Mouse (Mus musculus) 3T3-L1 (cell line): ENCODE measurements around the gene Hoxb5.

Experiments
- DNase-seq: peaks from one replicate; pipeline ENCODE4 v3.0.0-alpha.2; 2015; ENCODE audit warnings: low read depth, low spot score

Gene Hoxb5

GRCm38 (mm10) chr11:96288455-96289221 lies 14.5 kb upstream of the Hoxb5 start:
- no peak for DNase-seq

GRCm38 (mm10) chr11:96289293-96289692 lies 13.8 kb upstream of the Hoxb5 start:
- no peak for DNase-seq

GRCm38 (mm10) chr11:96289837-96290236 lies 13.3 kb upstream of the Hoxb5 start:
- no peak for DNase-seq

- DNase-seq: no peak
These were observed 12.3 kb upstream of the Hoxb5 start for GRCm38 (mm10) chr11:96290705-96291355.

GRCm38 (mm10) chr11:96291681-96292564 lies 11.2 kb upstream of the Hoxb5 start, which contains the start of gene Hoxb6:
TSS of gene Hoxb6 (plus strand) at chr11:96292476.
- DNase-seq: peak; percentile 68

- DNase-seq: peak; percentile 40
These were observed 10.4 kb upstream of the Hoxb5 start for GRCm38 (mm10) chr11:96292565-96293301.

GRCm38 (mm10) chr11:96293302-96293921 lies 9.7 kb upstream of the Hoxb5 start:
- no peak for DNase-seq

GRCm38 (mm10) chr11:96294245-96295091 lies 8.7 kb upstream of the Hoxb5 start:
- DNase-seq: peak; percentile 90

GRCm38 (mm10) chr11:96295092-96295835 lies 7.9 kb upstream of the Hoxb5 start:
- peak; percentile 47 for DNase-seq

GRCm38 (mm10) chr11:96296997-96297396 lies 6.1 kb upstream of the Hoxb5 start:
- DNase-seq: no peak

- no peak for DNase-seq
These were observed 5.7 kb upstream of the Hoxb5 start for GRCm38 (mm10) chr11:96297428-96297827.

GRCm38 (mm10) chr11:96297968-96298635 lies 5.0 kb upstream of the Hoxb5 start:
- no peak for DNase-seq

GRCm38 (mm10) chr11:96298895-96299667 lies 4.1 kb upstream of the Hoxb5 start:
- no peak for DNase-seq

- DNase-seq: no peak
These were observed 3.4 kb upstream of the Hoxb5 start for GRCm38 (mm10) chr11:96299781-96300180.

- DNase-seq: no peak
These were observed 2.6 kb upstream of the Hoxb5 start for GRCm38 (mm10) chr11:96300354-96301063.

GRCm38 (mm10) chr11:96301064-96301431 lies 2.1 kb upstream of the Hoxb5 start:
- DNase-seq: no peak

GRCm38 (mm10) chr11:96301837-96302236 lies 1.3 kb upstream of the Hoxb5 start:
- DNase-seq: no peak
